Mouse (Mus musculus): Measurements from ENCODE around the gene Thsd1. TPM values are rescaled to one million over a fixed set of nuclear protein-coding genes. Genes with fewer than 3 reads are reported as not detected.

Thsd1 gene
- polyA plus RNA-seq, 1 experiment from 2014 or later, result 17.3 TPM

- H3K4me1 ChIP-seq (ENCODE audit: control insufficient read depth in 2 of 2, insufficient read depth in 2 of 2, low read length in 2 of 2), result no peaks in the 10 kb centered on the region; a peak in 1 of 4 replicates
- H3K9ac ChIP-seq (ENCODE audit: low read length), result no peak overlapping the region
- WGBS, result 55% methylated on average over 1 of the region's 1 CpGs
- no peak overlapping the region for H3K4me2 ChIP-seq (ENCODE audit: low read length)
- no peaks in the 10 kb centered on the region for H3K9me3 ChIP-seq (ENCODE audit: control insufficient read depth, low read length)
- ATAC-seq (ENCODE audit: insufficient number of reproducible peaks, insufficient read depth, low FRiP score, low read depth), result no peak
- no peak overlapping the region for H3K27ac ChIP-seq (replicated peaks in 1 of 2; ENCODE audit: control insufficient read depth in 1 of 2, insufficient read depth in 1 of 2, low read depth in 2 of 2, low read length in 2 of 2)
- peaks cover 7% of the 10 kb centered on the region; the same call in 1 of the 2 replicates for H3K36me3 ChIP-seq (ENCODE audit: control insufficient read depth, insufficient read depth, low read length)
- no peaks in the 10 kb centered on the region for H3K27me3 ChIP-seq (ENCODE audit: control insufficient read depth, insufficient read depth, low read length)
- no peak overlapping the region for H3K4me3 ChIP-seq (ENCODE audit: control insufficient read depth in 1 of 2, insufficient read depth in 1 of 2, low read depth in 1 of 2, low read length in 2 of 2)
These were observed 18.6 kb downstream of the Thsd1 start for GRCm38 (mm10) chr8:22245663-22246062.

GRCm38 (mm10) chr8:22247956-22248355 lies 20.8 kb downstream of the Thsd1 start:
- H3K4me3 ChIP-seq (ENCODE audit: control insufficient read depth in 1 of 2, insufficient read depth in 1 of 2, low read depth in 1 of 2, low read length in 2 of 2), result no peak overlapping the region
- 85% methylated on average over 12 of the region's 12 CpGs for WGBS
- no peak overlapping the region for H3K27ac ChIP-seq (replicated peaks in 1 of 2; ENCODE audit: control insufficient read depth in 1 of 2, insufficient read depth in 1 of 2, low read depth in 2 of 2, low read length in 2 of 2)
- H3K4me1 ChIP-seq (ENCODE audit: control insufficient read depth in 2 of 2, insufficient read depth in 2 of 2, low read length in 2 of 2), result no peaks in the 10 kb centered on the region; a peak in 1 of 4 replicates
- no peak overlapping the region for H3K9ac ChIP-seq (ENCODE audit: low read length)
- H3K36me3 ChIP-seq (ENCODE audit: control insufficient read depth, insufficient read depth, low read length), result peaks cover 10% of the 10 kb centered on the region; the same call in 1 of the 2 replicates
- ATAC-seq (ENCODE audit: insufficient number of reproducible peaks, insufficient read depth, low FRiP score, low read depth), result no peak
- no peak overlapping the region for H3K4me2 ChIP-seq (ENCODE audit: low read length)
- no peaks in the 10 kb centered on the region for H3K27me3 ChIP-seq (ENCODE audit: control insufficient read depth, insufficient read depth, low read length)
- no peaks in the 10 kb centered on the region for H3K9me3 ChIP-seq (ENCODE audit: control insufficient read depth, low read length)

DNA sequence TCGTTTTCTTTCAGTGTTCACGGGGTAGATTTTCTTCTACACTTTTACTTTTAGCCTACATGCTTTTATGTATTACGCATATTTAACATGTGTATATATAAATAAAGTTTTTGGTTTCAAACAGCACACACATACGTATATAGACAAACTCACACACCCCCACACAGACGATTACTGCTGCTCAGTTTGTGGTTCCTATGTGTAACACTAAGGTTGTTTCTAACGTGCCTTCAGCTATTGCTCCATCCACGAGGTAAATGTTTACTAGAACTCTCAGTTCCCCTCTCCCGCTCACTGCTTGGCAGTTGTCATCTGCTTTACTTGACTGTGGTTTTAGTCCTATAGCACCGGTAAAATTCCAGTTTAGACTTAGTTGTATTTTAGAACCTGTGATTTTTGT lies 22.0 kb downstream of the Thsd1 start:
- peaks cover 3% of the 10 kb centered on the region; the same call in 1 of the 2 replicates for H3K9me3 ChIP-seq (ENCODE audit: control insufficient read depth, low read length)
- WGBS, result 77% methylated on average over 9 of the region's 9 CpGs
- H3K27ac ChIP-seq (replicated peaks in 1 of 2; ENCODE audit: control insufficient read depth in 1 of 2, insufficient read depth in 1 of 2, low read depth in 2 of 2, low read length in 2 of 2), result no peak overlapping the region
- ATAC-seq (ENCODE audit: insufficient number of reproducible peaks, insufficient read depth, low FRiP score, low read depth), result no peak
- H3K27me3 ChIP-seq (ENCODE audit: control insufficient read depth, insufficient read depth, low read length), result no peaks in the 10 kb centered on the region
- H3K4me1 ChIP-seq (ENCODE audit: control insufficient read depth in 2 of 2, insufficient read depth in 2 of 2, low read length in 2 of 2), result no peaks in the 10 kb centered on the region
- H3K4me3 ChIP-seq (ENCODE audit: control insufficient read depth in 1 of 2, insufficient read depth in 1 of 2, low read depth in 1 of 2, low read length in 2 of 2), result no peak overlapping the region
- 0 out of 2 replicates have a peak, but pooled peaks cover 12% of the 10 kb centered on the region for H3K36me3 ChIP-seq (ENCODE audit: control insufficient read depth, insufficient read depth, low read length)
- no peak overlapping the region for H3K9ac ChIP-seq (ENCODE audit: low read length)
- H3K4me2 ChIP-seq (ENCODE audit: low read length), result no peak overlapping the region

DNA sequence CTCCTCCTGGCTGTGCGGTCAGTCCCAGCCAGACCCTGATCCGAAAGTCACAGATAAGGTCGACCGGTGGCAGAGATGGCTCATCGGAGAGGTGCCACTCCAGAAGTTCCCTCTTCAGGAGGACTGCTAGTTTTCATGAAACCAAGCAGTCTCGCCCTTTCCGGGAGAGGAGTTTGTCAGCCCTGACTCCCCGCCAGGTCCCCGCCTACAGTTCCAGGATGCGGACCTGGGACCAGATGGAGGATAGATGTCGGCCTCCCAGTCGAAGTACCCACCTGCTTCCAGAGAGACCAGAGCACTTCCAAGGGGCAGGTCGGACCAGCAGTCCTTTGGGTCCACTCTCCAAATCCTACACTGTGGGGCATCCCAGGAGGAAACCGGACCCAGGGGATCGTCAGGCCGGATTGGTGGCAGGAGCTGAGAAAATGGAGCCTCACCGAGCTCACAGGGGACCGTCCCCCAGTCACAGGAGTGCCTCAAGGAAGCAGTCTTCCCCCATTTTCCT lies 31.9 kb downstream of the Thsd1 start:
- Histone ChIP-seq H3K27ac (replicated peaks in 1 of 2; ENCODE audit: control insufficient read depth in 1 of 2, insufficient read depth in 1 of 2, low read depth in 2 of 2, low read length in 2 of 2) (no peak overlapping the region), H3K9ac (ENCODE audit: low read length) (no peak overlapping the region), H3K4me3 (ENCODE audit: control insufficient read depth in 1 of 2, insufficient read depth in 1 of 2, low read depth in 1 of 2, low read length in 2 of 2) (no peak overlapping the region), H3K4me1 (ENCODE audit: control insufficient read depth in 2 of 2, insufficient read depth in 2 of 2, low read length in 2 of 2) (peaks cover 5 to 21% of the 10 kb centered on the region in 2 experiments; a peak in 2 of 4 replicates), H3K4me2 (ENCODE audit: low read length) (no peak overlapping the region), H3K27me3 (ENCODE audit: control insufficient read depth, insufficient read depth, low read length) (no peaks in the 10 kb centered on the region), H3K9me3 (ENCODE audit: control insufficient read depth, low read length) (peaks cover 4% of the 10 kb centered on the region; the same call in 1 of the 2 replicates), H3K36me3 (ENCODE audit: control insufficient read depth, insufficient read depth, low read length) (0 out of 2 replicates have a peak, but pooled peaks cover 4% of the 10 kb centered on the region)
- 82% methylated on average over 18 of the region's 18 CpGs for WGBS
- ATAC-seq (ENCODE audit: insufficient number of reproducible peaks, insufficient read depth, low FRiP score, low read depth), result no peak

- H3K27me3 ChIP-seq (ENCODE audit: control insufficient read depth, insufficient read depth, low read length), result no peaks in the 10 kb centered on the region
- H3K4me2 ChIP-seq (ENCODE audit: low read length), result no peak overlapping the region
- H3K9ac ChIP-seq (ENCODE audit: low read length), result no peak overlapping the region
- peaks cover 5 to 21% of the 10 kb centered on the region in 2 experiments; a peak in 2 of 4 replicates for H3K4me1 ChIP-seq (ENCODE audit: control insufficient read depth in 2 of 2, insufficient read depth in 2 of 2, low read length in 2 of 2)
- WGBS, result 80% methylated on average over 12 of the region's 12 CpGs
- H3K36me3 ChIP-seq (ENCODE audit: control insufficient read depth, insufficient read depth, low read length), result 0 out of 2 replicates have a peak, but pooled peaks cover 4% of the 10 kb centered on the region
- no peaks in the 10 kb centered on the region for H3K9me3 ChIP-seq (ENCODE audit: control insufficient read depth, low read length)
- peak overlapping the region in 1 of 2 experiments; percentile 59; a peak in 1 of 4 replicates for H3K27ac ChIP-seq (replicated peaks in 1 of 2; ENCODE audit: control insufficient read depth in 1 of 2, insufficient read depth in 1 of 2, low read depth in 2 of 2, low read length in 2 of 2)
- no peak for ATAC-seq (ENCODE audit: insufficient number of reproducible peaks, insufficient read depth, low FRiP score, low read depth)
- no peak overlapping the region for H3K4me3 ChIP-seq (ENCODE audit: control insufficient read depth in 1 of 2, insufficient read depth in 1 of 2, low read depth in 1 of 2, low read length in 2 of 2)
These were observed 32.4 kb downstream of the Thsd1 start for GRCm38 (mm10) chr8:22259531-22259930.

GRCm38 (mm10) chr8:22260091-22260722 lies 33.1 kb downstream of the Thsd1 start:
- Histone ChIP-seq H3K9ac (ENCODE audit: low read length) (no peak overlapping the region; the same call in 1 of the 2 replicates), H3K4me2 (ENCODE audit: low read length) (peak overlapping the region; percentile 13; the same call in 1 of the 2 replicates), H3K27me3 (ENCODE audit: control insufficient read depth, insufficient read depth, low read length) (no peaks in the 10 kb centered on the region), H3K4me1 (ENCODE audit: control insufficient read depth in 2 of 2, insufficient read depth in 2 of 2, low read length in 2 of 2) (peaks cover 5 to 21% of the 10 kb centered on the region in 2 experiments; a peak in 2 of 4 replicates), H3K27ac (replicated peaks in 1 of 2; ENCODE audit: control insufficient read depth in 1 of 2, insufficient read depth in 1 of 2, low read depth in 2 of 2, low read length in 2 of 2) (peak overlapping the region; percentile 4 to 59; a peak in 1 of 4 replicates), H3K36me3 (ENCODE audit: control insufficient read depth, insufficient read depth, low read length) (0 out of 2 replicates have a peak, but pooled peaks cover 4% of the 10 kb centered on the region), H3K4me3 (ENCODE audit: control insufficient read depth in 1 of 2, insufficient read depth in 1 of 2, low read depth in 1 of 2, low read length in 2 of 2) (no peak overlapping the region), H3K9me3 (ENCODE audit: control insufficient read depth, low read length) (no peaks in the 10 kb centered on the region)
- WGBS, result 5% methylated on average over 9 of the region's 9 CpGs
- no peak for ATAC-seq (ENCODE audit: insufficient number of reproducible peaks, insufficient read depth, low FRiP score, low read depth)

GRCm38 (mm10) chr8:22262267-22262666 lies 35.2 kb downstream of the Thsd1 start:
- Histone ChIP-seq H3K27me3 (ENCODE audit: control insufficient read depth, insufficient read depth, low read length) (no peaks in the 10 kb centered on the region), H3K27ac (replicated peaks in 1 of 2; ENCODE audit: control insufficient read depth in 1 of 2, insufficient read depth in 1 of 2, low read depth in 2 of 2, low read length in 2 of 2) (no peak overlapping the region), H3K9ac (ENCODE audit: low read length) (no peak overlapping the region), H3K36me3 (ENCODE audit: control insufficient read depth, insufficient read depth, low read length) (0 out of 2 replicates have a peak, but pooled peaks cover under 1% of the 10 kb centered on the region), H3K4me2 (ENCODE audit: low read length) (no peak overlapping the region), H3K9me3 (ENCODE audit: control insufficient read depth, low read length) (no peaks in the 10 kb centered on the region), H3K4me1 (ENCODE audit: control insufficient read depth in 2 of 2, insufficient read depth in 2 of 2, low read length in 2 of 2) (peaks cover 5 to 13% of the 10 kb centered on the region in 2 experiments; a peak in 2 of 4 replicates), H3K4me3 (ENCODE audit: control insufficient read depth in 1 of 2, insufficient read depth in 1 of 2, low read depth in 1 of 2, low read length in 2 of 2) (no peak overlapping the region)
- ATAC-seq (ENCODE audit: insufficient number of reproducible peaks, insufficient read depth, low FRiP score, low read depth), result no peak
- WGBS, result 79% methylated on average over 3 of the region's 3 CpGs

Measured in heart, embryonic 14.5 days (tissue).